Mouse (Mus musculus) frontal cortex, adult (tissue): ENCODE measurements around the gene Snx18.

ENCODE experiments used
- ATAC-seq: cut with Nextera tagmentation; 2 replicates; pipeline ENCODE4 v1.9.2; 2017; ENCODE audit warnings: mild to moderate bottlenecking, moderate library complexity, mixed read lengths; ENCODE audit not compliant: low TSS enrichment

The Snx18 gene

DNA sequence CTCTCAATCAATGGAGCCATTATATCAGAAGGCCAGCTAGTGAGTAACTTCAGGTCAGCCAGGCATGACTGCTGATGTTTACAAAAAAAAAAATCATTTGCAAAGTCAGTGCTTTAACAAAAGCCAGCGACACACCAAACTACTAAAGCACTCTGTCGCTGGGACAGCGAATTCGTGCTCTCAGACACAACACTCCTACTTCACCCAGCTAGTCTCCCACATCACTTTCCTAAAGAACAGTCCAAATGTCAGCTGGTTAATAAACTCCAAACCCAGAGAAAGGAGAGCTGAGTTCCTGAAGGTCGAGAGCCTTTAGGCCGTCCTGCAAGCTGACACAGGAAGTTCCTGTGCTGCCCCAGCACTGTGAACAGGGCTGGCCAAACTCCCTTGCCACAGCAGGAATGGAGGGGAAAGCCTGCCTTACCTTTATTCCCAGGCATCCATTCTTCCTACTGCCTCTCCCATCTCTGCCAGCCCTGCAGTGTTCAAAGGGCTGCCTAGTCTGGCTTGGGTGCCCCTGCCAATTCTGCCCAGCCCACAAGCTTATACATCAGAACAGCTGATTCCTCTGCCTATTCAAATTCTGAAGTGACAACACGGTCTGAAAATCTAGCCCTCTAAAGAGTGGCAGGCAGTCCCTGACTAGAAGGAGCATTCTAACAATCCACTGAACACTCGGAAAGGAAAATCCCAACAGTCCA lies 2.2 kb downstream of the Snx18 start:
- ATAC-seq, result peak; percentile 18

GRCm38 (mm10) chr13:113615546-113615941 lies 2.8 kb downstream of the Snx18 start:
- ATAC-seq, result no peak

DNA sequence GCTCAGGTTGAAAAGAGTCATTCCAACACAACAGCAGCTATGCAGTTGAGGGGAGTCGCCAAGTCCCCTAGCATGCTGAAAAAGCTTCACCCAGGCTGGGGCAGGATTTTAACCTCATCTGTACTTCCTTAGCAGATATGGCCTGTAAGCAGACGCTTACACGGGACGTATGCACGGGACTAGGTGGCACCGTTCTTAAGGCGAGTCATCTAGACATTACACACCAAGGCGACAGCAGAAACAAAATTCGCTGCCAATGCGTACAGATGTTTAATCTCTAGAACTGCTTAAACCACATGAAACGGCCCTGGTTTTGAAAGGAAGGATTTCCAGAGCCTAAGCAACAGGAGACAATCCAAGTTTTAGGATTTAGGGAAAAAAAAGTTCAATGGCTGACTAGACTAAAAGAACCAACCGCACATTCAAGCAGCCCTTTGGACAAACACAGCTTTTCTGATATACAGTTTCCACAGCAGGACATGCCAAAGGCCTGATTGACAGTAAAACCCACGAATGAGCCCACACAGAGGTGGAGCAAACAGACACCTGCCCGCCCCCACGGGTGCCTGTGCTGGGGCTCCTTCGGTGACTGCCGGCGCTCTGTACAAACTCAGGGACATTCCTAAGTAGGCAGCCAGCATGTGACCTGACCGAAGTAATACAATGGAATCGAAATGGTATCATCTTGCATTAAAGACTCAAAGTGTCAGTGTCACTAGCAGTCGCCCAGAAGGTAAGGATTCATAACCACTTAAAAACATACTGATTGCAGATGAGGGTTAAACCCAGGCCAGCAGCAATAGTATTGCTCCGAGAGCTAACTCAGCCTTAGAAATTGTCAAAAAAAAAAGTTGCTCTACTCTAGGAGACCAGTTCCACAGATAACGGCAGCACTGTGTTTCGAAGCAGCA lies 3.5 kb downstream of the Snx18 start:
- 0 out of 2 replicates have a peak, but pooled peaks have one; percentile 15 for ATAC-seq

DNA sequence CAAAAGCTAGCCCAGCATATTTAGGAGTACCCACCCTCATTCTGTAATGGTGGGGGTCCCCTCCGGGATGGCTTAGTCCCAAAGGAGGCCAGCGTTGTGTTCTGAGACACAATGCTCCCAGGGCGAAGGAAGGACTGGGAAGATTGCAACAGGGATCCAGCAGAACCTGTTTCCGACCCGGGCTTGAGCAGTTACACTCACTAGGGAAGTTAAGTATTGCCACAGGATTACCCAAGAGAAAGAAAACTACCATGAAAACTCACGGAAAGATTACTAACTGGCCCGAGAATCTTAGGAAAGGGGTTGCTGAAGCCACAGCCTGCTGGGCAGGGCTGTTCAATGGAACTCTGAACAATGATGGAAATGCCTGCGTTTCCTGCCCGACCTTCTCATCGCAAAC lies 4.5 kb downstream of the Snx18 start:
- no peak for ATAC-seq

DNA sequence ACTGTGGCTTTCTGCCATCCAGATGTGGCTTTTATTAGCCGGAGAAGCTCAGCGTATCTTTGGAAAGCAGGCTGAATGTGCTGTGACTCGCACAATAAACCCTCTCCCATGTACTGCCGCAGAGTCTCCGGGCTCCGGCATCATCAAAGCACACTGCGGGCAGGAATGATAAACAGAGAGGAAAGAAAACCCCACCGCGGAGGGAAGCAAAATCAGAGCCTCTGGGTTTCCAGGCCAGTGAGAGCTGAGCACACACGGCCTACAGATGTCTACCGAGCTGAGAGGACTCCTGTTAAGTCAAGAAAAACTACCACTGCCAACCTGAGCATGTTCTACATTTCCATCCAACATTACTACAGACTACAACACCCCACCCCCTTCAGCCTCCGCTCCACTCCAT lies 5.0 kb downstream of the Snx18 start:
- ATAC-seq, result no peak

DNA sequence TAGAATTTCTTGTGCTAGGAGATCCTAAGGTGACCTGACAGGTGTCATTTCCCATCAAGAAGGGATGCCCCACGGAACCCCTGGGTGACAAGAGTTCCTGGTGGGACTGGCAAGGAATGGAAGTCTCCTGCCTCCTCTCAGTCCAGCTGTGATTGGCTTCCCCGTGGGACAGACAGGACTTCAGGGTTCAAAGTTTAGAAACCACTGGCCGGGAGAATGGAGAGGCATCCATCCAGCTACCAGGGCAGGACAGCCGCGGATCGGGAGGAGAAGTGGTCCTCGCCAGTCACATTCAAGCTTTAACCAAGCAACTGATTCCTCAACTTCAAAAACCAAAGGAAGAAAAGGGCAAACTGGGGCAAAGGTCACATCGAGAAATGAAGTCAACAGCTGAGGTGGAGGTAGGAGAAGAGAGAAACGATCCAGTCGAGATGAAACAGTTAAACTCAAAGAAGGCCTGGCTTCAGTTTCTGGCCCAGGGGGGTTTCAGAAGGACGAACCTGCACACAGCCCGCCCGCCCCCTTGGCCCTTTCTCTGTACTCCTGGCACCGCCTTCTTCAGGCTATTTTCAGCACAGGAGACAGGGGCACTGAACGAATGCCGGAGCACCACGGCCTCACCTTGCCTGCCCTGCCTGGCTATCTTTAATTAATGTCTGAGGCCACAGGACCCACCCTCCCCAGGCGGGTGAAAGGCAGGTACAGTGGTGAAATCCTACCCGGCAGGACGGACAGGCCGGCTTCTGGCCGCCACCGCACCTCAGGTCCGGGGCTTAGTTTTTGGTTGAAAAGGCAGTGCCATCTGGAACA lies 6.0 kb downstream of the Snx18 start:
- ATAC-seq, result no peak

DNA sequence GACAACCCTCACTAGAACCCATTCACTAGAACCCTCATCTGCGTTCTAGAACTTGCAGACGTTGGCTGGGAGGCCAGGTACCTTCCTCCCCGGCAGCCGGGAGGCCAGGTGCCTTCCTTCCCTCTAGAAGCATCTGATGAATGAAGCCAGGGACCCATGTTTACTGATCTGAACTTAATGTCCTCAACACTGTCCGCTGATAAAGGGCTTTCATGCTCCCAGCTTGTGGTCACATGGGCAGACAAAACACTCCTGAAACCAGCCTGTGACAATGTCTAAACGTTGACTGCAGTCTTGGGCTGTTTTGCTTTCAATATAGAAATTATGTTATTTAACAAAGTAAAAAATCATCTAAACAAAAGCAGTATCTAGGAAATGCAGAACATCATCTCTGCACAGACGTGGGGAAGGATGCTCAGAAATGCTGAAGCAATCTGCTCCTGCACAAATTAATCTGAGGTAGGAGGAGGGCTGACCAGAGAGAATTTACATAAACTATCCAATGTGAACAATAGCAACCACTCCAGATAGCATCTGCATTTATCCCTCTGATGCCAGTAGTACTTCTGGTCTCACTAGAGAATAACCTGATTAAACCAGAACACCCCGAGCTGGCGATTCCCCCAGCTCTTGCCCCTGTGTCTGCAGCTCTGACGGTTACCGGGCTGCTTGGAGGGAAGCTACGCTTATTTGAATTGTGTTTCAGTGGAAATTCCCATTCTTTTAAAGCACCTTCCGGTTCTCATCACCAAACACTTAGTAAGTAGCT lies 7.4 kb downstream of the Snx18 start:
- no peak for ATAC-seq

- ATAC-seq, result no peak
Measured at GRCm38 (mm10) chr13:113609429-113609828, 8.9 kb downstream of the Snx18 start.

GRCm38 (mm10) chr13:113607821-113608220 lies 10.5 kb downstream of the Snx18 start:
- no peak for ATAC-seq

DNA sequence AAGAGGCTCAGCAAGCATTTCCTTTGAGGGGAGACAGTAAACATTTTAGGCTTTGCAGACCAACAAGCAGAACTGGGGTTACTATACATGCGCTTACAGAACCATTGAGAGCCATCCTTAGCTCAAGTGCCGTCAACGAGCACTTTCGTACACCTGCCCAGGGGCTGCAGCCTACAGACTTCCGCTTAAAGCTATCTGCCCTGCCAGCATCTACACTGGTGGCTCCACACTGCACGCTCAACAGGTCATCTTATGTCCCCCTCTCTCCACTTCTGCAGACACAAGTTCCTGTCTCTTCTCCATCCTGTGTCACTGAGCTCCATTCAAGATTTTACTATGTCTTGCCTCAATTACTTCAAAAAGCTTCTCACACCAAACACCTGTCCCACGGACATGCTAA lies 11.0 kb downstream of the Snx18 start:
- no peak for ATAC-seq

DNA sequence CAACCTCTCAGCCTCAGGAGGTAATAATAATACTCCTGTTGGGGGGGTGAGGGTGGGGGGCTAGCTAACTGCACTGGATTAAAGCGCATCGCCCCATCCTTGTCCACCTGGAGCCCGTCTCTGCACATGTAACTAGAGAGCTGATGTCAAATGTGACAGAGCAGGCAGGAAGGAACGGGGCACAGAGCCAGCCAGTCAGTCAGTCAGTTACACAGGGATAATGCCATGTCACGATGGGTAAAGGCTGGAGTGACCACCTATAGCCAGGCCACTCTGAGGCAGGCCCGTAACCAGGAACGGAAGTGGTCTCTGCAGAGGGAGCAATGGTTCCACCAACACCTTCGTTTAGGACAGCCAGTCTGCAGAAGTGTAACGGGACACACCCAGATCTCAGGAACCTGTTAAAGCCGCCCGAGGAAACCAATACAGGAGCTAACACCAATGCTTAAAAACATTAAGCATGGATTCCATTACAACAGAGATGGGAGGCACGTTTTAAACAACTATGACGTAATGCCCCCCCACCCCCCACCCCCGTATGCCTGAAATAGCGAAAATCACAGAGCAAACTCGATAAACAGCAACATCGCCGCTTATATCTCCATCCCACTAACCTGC lies 11.5 kb downstream of the Snx18 start:
- no peak for ATAC-seq

- ATAC-seq, result peak; percentile 73
Measured at GRCm38 (mm10) chr13:113606131-113606530, 12.2 kb downstream of the Snx18 start.

DNA sequence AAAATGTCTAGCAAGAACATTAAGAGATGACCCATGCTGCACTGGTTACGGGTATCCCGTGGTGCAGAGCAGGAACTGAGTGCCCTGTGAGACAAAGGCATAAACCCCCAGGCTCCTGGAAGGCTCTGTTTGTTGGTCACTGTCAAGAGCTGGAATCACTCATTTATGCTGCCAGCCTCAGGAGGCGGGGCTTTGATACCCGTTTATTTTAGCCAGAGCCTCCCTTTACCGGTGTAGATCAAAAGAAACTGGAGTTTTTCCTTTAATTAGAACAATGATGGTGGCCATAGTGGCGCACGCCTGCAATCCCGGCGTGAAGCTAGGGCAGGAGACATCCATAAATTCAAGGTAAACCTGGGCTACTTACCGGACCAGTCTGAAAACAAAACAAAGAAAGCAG lies 12.7 kb downstream of the Snx18 start:
- ATAC-seq, result no peak

GRCm38 (mm10) chr13:113604321-113604720 lies 14.0 kb downstream of the Snx18 start:
- peak; percentile 17; the same call in 1 of the 2 replicates for ATAC-seq

GRCm38 (mm10) chr13:113602882-113603342 lies 15.5 kb downstream of the Snx18 start:
- no peak for ATAC-seq

- no peak for ATAC-seq
Measured at GRCm38 (mm10) chr13:113601831-113602604, 16.3 kb downstream of the Snx18 start.

DNA sequence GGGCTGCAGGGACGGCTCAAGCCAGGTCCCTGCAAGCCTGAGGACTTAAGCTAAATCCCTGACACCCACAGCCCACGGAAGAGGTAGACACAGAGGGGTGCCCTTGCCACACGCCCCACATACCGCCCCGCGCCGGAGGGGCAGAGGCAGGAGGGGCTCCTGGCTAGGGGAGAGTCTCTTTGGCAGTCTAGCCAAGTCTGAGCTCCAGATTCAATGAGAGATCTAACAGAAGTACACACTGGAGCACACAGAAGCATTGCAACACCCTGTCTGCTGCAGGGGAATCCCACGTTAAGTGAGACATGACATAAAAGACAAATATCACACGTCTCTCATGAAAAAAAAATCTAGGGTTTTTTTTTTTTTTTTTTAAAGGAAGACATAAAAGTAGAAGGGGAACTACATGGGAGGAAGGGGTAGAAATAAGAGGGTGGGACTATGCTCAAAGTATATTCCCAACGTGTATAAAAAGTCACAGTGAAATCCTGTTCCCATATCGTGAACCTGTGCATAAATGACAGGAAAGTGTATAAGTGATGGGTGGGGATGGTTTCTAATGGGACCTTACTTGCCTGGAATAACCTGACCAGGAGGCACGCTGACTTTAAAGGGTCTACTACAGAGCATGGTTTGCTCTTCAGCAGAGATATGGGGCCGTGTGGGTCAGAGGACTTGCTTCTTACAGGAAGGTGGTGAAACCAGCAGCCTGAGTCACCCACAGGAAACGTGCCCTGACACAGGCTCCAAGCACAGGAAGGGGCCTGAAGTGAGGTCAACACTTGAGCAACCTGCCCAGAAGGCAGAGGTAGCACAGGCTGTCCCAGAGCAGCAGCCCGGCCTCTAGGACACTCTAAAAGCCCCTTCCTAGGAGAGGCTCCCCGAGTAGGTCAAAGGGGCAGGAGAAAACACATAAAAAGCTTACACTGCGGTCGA lies 17.6 kb downstream of the Snx18 start:
- ATAC-seq, result no peak

- no peak for ATAC-seq
Measured at GRCm38 (mm10) chr13:113599701-113600530, 18.4 kb downstream of the Snx18 start.
